ENCODE assay signal across 9 mouse cellular contexts in the genomic region with DNA sequence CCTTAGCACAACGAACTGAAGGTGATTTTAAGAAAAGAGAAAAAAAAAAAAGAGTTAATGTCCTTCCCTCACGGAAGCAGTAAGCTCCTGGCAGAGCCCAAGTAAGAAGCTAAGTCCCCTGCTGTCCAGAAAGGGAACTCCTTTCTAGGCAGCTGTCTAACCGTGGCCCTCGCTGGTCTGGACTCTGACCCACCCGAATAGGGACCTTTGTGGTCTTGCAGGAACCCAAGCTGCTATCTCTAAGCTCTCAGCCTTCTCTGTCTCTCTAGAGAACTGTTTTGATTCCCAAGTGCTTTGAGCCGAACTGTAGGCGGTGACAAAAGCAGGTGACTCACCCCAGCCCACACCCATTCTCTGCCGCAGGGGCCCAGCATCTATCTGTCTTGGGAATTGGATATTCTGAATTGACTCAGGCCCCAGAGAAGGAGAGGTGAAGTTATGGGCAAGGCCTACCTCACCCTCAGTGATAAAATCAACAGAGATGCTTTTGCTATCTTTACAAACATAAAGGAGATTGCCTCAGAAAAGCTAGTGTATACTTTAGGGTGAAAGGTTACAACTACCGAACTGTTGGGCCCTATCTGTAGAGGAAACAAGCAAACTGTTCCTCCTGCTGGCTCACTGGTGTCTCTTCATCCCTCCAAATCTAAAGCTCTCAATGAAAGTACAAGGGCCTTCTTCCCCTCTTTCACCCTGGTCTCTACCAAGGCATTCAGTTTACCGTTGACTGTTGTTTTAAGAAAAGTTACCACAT. TPM values are rescaled to one million over a fixed set of nuclear protein-coding genes. Genes with fewer than 3 reads are reported as not detected.
DNase-seq lines count a peak whose midpoint lies in the region; ATAC-seq and TF ChIP-seq lines count a peak whose summit lies in the region.
"Had no signal": no experiment of that assay in that cellular context is flagged by ENCODE, and none has a peak within 500 bp of the region (broad histone marks: within the 10 kb centered on the region; RNA-seq: fewer than 3 reads in every experiment).

No protein-coding gene starts in this region.

- H3K36me3 ChIP-seq in stomach, embryonic 14.5 days (ENCODE audit: control insufficient read depth, insufficient read depth, low read length) = no peaks in the 10 kb centered on the region

- no peaks in the 10 kb centered on the region for H3K9me3 ChIP-seq in stomach, embryonic 14.5 days (ENCODE audit: control insufficient read depth, low read depth, low read length)
- H3K9me3 ChIP-seq: megakaryocyte, embryonic 14.5 days had no signal

- WGBS in stomach, embryonic 14.5 days = 65% methylated on average over 10 of the region's 10 CpGs

- 0 out of 2 replicates have a peak, but pooled peaks have one; percentile 17 for TF ChIP-seq POLR2A in cortical plate, adult 2 months (IDR thresholded peaks at IDR 0.05; ENCODE audit: extremely low read depth, insufficient read depth, low read length)

- intact Hi-C loops in gastrocnemius, adult 2 months (cut with DNase I) = no loop called here

- H3K27me3 ChIP-seq in stomach, embryonic 14.5 days (ENCODE audit: control insufficient read depth, insufficient read depth, low read length) = no peaks in the 10 kb centered on the region

- no peak overlapping the region for H3K9ac ChIP-seq in stomach, embryonic 14.5 days (replicated peaks; ENCODE audit: low read depth, low read length)

- H3K4me1 ChIP-seq in cortical plate, adult 2 months (ENCODE audit: control insufficient read depth, insufficient read depth, low read length) = peaks cover 10% of the 10 kb centered on the region
- peaks cover 8% of the 10 kb centered on the region; the same call in 1 of the 2 replicates for H3K4me1 ChIP-seq in stomach, embryonic 14.5 days (ENCODE audit: control insufficient read depth, insufficient read depth, low read length)

- no peak for DNase-seq in gastrocnemius, adult 2 months
- DNase-seq in gastrocnemius, adult 18-20 months (ENCODE audit: low spot score) = no peak
- peak; percentile 36 for DNase-seq in right cerebral cortex, postnatal 25 days
- DNase-seq in right cerebral cortex, postnatal 36 days (ENCODE audit: low spot score in 2 of 2) = no peak
- DNase-seq in ovary, postnatal 14 days (ENCODE audit: low spot score) = no peak
- DNase-seq in gastrocnemius, postnatal 10 days = no peak

- H3K4me2 ChIP-seq in stomach, embryonic 14.5 days (replicated peaks; ENCODE audit: low read depth, low read length) = no peak overlapping the region

- no peak overlapping the region for H3K4me3 ChIP-seq in gastrocnemius, adult 2 months
- no peak overlapping the region for H3K4me3 ChIP-seq in cortical plate, adult 2 months (ENCODE audit: insufficient read depth, low read length)
- no peak overlapping the region for H3K4me3 ChIP-seq in stomach, embryonic 14.5 days (ENCODE audit: low read depth, low read length)
- H3K4me3 ChIP-seq: megakaryocyte, embryonic 14.5 days had no signal

- TF ChIP-seq CTCF in gastrocnemius, adult 2 months (IDR thresholded peaks at IDR 0.05) = peak; percentile 39
- peak; percentile 13; the same call in 1 of the 2 replicates for TF ChIP-seq CTCF in cortical plate, adult 2 months (IDR thresholded peaks at IDR 0.05; ENCODE audit: extremely low read depth, insufficient read depth, low read length)

- no peak overlapping the region for H3K27ac ChIP-seq in gastrocnemius, adult 2 months
- peak overlapping the region; percentile 38 for H3K27ac ChIP-seq in cortical plate, adult 2 months (ENCODE audit: insufficient read depth, low read length)
- H3K27ac ChIP-seq in stomach, embryonic 14.5 days (ENCODE audit: low read length) = no peak overlapping the region

- peak; percentile 64 for ATAC-seq in stomach, embryonic 14.5 days (ENCODE audit: insufficient number of reproducible peaks, insufficient read depth, low FRiP score, low read depth)

RNA-seq across cellular contexts. Expression of gene Adcy9, which starts 49.5 kb away (rescaled TPM):
- total RNA-seq in gastrocnemius, adult 2 months (2021) = 10 to 100 TPM; 33.2 to 52.2 TPM
- 10 to 100 TPM; 33.7 to 36.2 TPM for total RNA-seq in gastrocnemius, adult 18-20 months (2021)
- 29.7 and 33.1 TPM in 2 replicates for polyA plus RNA-seq in cortical plate, adult 2 months (2012; rRNA removed)
- polyA plus RNA-seq in stomach, embryonic 14.5 days (2014; fragmentation: Nextera tagmentation; extraction: Ambion mirVana) = 1.2 and 1.4 TPM in 2 replicates
- total RNA-seq in gastrocnemius, postnatal 10 days (2021) = 10 to 100 TPM; 22.3 to 22.6 TPM
